Mouse (Mus musculus) stomach, embryonic 14.5 days (tissue): ENCODE data around the gene Zfp967. TPM values are rescaled to one million over a fixed set of nuclear protein-coding genes. Genes with fewer than 3 reads are reported as not detected.
"Not testable (repeated sequence)": the region's sequence is repeated elsewhere in the genome, so short reads cannot be mapped to it uniquely, and the experiment has no call there.

Source experiments
- ATAC-seq: fragments of 200-750 bp; cut with Nextera tagmentation; 2 replicates; pipeline ENCODE4 v1.8.0; 2017; ENCODE audit warnings: low read depth, moderate TSS enrichment; ENCODE audit not compliant: insufficient number of reproducible peaks, insufficient read depth, low FRiP score
- H3K27ac ChIP-seq: fragments of 300-500 bp; sonication (generic); 2 replicates; pipeline ENCODE4 v1.5.1; 2014; ENCODE audit warnings: mild to moderate bottlenecking, low read length, moderate library complexity, mixed read lengths
- H3K27me3 ChIP-seq: fragments of 300-500 bp; sonication (generic); 2 replicates; pipeline ENCODE4 v1.6.1; 2014; ENCODE audit warnings: low read length, control low read depth, mixed read lengths; ENCODE audit not compliant: control insufficient read depth, insufficient read depth
- H3K36me3 ChIP-seq: fragments of 300-500 bp; sonication (generic); 2 replicates; pipeline ENCODE4 v1.6.1; 2014; ENCODE audit warnings: mild to moderate bottlenecking, control low read depth, low read length, moderate library complexity, mixed read lengths; ENCODE audit not compliant: control insufficient read depth, insufficient read depth
- H3K4me1 ChIP-seq: fragments of 300-500 bp; sonication (generic); 2 replicates; pipeline ENCODE4 v1.6.1; 2014; ENCODE audit warnings: low read length, control low read depth, mixed read lengths; ENCODE audit not compliant: control insufficient read depth, insufficient read depth
- H3K4me2 ChIP-seq: fragments of 300-500 bp; sonication (generic); replicated peaks from 2 replicates; pipeline ENCODE4 v1.6.1; 2014; ENCODE audit warnings: low read depth, low read length, control low read depth
- H3K4me3 ChIP-seq: fragments of 300-500 bp; sonication (generic); 2 replicates; pipeline ENCODE4 v1.5.1; 2014; ENCODE audit warnings: low read depth, low read length, control low read depth
- H3K9ac ChIP-seq: fragments of 300-500 bp; sonication (generic); replicated peaks from 2 replicates; pipeline ENCODE4 v1.6.1; 2014; ENCODE audit warnings: low read depth, mild to moderate bottlenecking, control low read depth, low read length, moderate library complexity, mixed read lengths
- H3K9me3 ChIP-seq: fragments of 300-500 bp; sonication (generic); 2 replicates; pipeline ENCODE4 v1.6.1; 2016; ENCODE audit warnings: low read depth, low read length, control low read depth; ENCODE audit not compliant: control insufficient read depth
- WGBS: fragments of 180-500 bp; shearing (Covaris S2); extraction: QIAGEN DNeasy Blood & Tissue Kit; methylation state at CpG from one replicate; pipeline ENCODE4 v1.1.7; 2014; 5-methylcytosine and 5-hydroxymethylcytosine counted together
- polyA plus RNA-seq: library from polyadenylated mRNA; unstranded; fragments of >200 nt; fragmentation: Nextera tagmentation; extraction: Ambion mirVana; gene quantifications from 2 replicates; pipeline ENCODE4 v1.2.1, GENCODE M21; 2014

The Zfp967 gene
- polyA plus RNA-seq, result not detected in 2 replicates

GRCm38 (mm10) chr2:176520756-176521155 lies at the start of gene Zfp967:
TSS of gene Zfp967 (plus strand) at chr2:176521056.
- ATAC-seq, H3K27ac ChIP-seq, H3K4me2 ChIP-seq, H3K9ac ChIP-seq, H3K27me3 ChIP-seq, H3K4me1 ChIP-seq, H3K9me3 ChIP-seq, H3K36me3 ChIP-seq, H3K4me3 ChIP-seq: not testable (repeated sequence)
- no CpG with 5 or more reads among the region's 9 CpGs for WGBS

DNA sequence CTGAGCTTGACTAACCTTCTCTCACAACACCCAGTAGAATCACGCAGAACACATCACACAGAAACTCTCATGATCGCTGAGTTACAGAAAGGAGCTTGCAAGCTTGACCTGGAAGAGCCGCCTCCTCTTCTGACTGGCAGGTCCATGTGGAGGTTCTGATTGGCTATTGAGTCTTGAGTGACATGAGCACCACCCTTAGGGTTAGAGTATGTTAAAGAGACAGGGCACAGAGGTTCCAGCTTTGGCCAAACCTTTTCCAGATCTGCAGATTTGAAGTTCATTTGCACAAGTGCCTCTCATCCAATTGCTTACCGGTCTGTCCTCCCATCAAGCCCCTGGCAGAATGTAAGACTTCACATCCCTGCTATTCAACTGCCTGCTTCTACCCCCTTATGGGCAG lies 34.2 kb upstream of the Zfp967 start, which contains the start of gene Gm14434:
TSS of gene Gm14434 (minus strand) at position 101 of the 400 bp plus-strand sequence.
- H3K36me3 ChIP-seq, H3K9me3 ChIP-seq, H3K27me3 ChIP-seq, H3K4me3 ChIP-seq, ATAC-seq, H3K4me1 ChIP-seq, H3K4me2 ChIP-seq, H3K27ac ChIP-seq, H3K9ac ChIP-seq: not testable (repeated sequence)
- WGBS, result no CpG with 5 or more reads among the region's 4 CpGs

Other genes with a start within 250 kb of the Zfp967 start
- not detected in 2 replicates for gene Gm11009, start 201.6 kb upstream of the Zfp967 start, polyA plus RNA-seq
- gene Gm14435, start 97.5 kb upstream of the Zfp967 start, polyA plus RNA-seq, result 18.2 and 22.6 TPM in 2 replicates
- 0.97 and 2.5 TPM in 2 replicates for gene Gm14434, start 34.3 kb upstream of the Zfp967 start, polyA plus RNA-seq
- gene Gm14308, start 115.3 kb downstream of the Zfp967 start, polyA plus RNA-seq, result 18.1 and 26.1 TPM in 2 replicates
- 11.8 and 12.6 TPM in 2 replicates for gene Zfp973, start 149.5 kb downstream of the Zfp967 start, polyA plus RNA-seq
- gene Gm14305, start 187.3 kb downstream of the Zfp967 start, polyA plus RNA-seq, result 36.7 and 38.4 TPM in 2 replicates